Mouse (Mus musculus) central nervous system, embryonic 11.5 days (tissue): ENCODE data around the gene Vps53. TPM values are rescaled to one million over a fixed set of nuclear protein-coding genes. Genes with fewer than 3 reads are reported as not detected.

ENCODE experiments used
- polyA plus RNA-seq: library from polyadenylated mRNA; depleted of rRNA; stranded (reverse); fragments of >200 nt; gene quantifications from 2 replicates; pipeline ENCODE4 v1.2.3, GENCODE M21; 2012; rRNA removed

Gene Vps53
- 33.6 and 37.3 TPM in 2 replicates for polyA plus RNA-seq

GRCm38 (mm10) chr11:76179495-76180145 lies at the start of gene Vps53, which contains the start of gene Fam57a:
TSS of gene Vps53 (minus strand) at chr11:76179647.
TSS of gene Fam57a (plus strand) at chr11:76179671.

GRCm38 (mm10) chr11:76217390-76217800 lies 37.9 kb upstream of the Vps53 start, which contains the start of the genes Dbil5 and Gemin4:
TSS of gene Dbil5 (plus strand) at chr11:76217608.
TSS of gene Gemin4 (minus strand) at chr11:76217664.

GRCm38 (mm10) chr11:76027139-76028071 lies 152.0 kb downstream of the Vps53 start, which contains the start of gene Rflnb:
TSS of gene Rflnb (minus strand) at chr11:76027782.

GRCm38 (mm10) chr11:75999440-76000155 lies 179.8 kb downstream of the Vps53 start, which contains the start of gene 1700016K19Rik:
TSS of gene 1700016K19Rik (plus strand) at chr11:75999912.

Other genes with a start within 250 kb of the Vps53 start
- 1.8 and 2.1 TPM in 2 replicates for gene Rph3al, start 241.2 kb downstream of the Vps53 start, polyA plus RNA-seq
- gene 1700016K19Rik, start 179.7 kb downstream of the Vps53 start, polyA plus RNA-seq, result 0.40 and 1.1 TPM in 2 replicates
- gene Rflnb, start 151.9 kb downstream of the Vps53 start, polyA plus RNA-seq, result 6.8 and 16.6 TPM in 2 replicates
- 11.6 and 25.9 TPM in 2 replicates for gene Fam57a, start within 50 bp of the Vps53 start, polyA plus RNA-seq
- gene Dbil5, start 38.0 kb upstream of the Vps53 start, polyA plus RNA-seq, result 0.29 and 0.36 TPM in 2 replicates
- 7.8 and 18.9 TPM in 2 replicates for gene Gemin4, start 38.0 kb upstream of the Vps53 start, polyA plus RNA-seq
- 14.1 and 20.7 TPM in 2 replicates for gene Mrm3, start 64.1 kb upstream of the Vps53 start, polyA plus RNA-seq
- gene Glod4, start 64.1 kb upstream of the Vps53 start, polyA plus RNA-seq, result 75.4 and 78.7 TPM in 2 replicates
- 54.0 and 60.9 TPM in 2 replicates for gene Nxn, start 219.5 kb upstream of the Vps53 start, polyA plus RNA-seq
- gene Timm22, start 227.3 kb upstream of the Vps53 start, polyA plus RNA-seq, result 44.4 and 45.5 TPM in 2 replicates